Mouse (Mus musculus) left cerebral cortex, postnatal 14 days (tissue): Measurements from ENCODE around the gene Rnf32. TPM values are rescaled to one million over a fixed set of nuclear protein-coding genes. Genes with fewer than 3 reads are reported as not detected.

Experiments
- DNase-seq, 2 experiments: peaks; one replicate each; pipeline ENCODE4 v3.0.0; 2021 to 2022; ENCODE audit warnings: low spot score in 2 of 2, mixed read lengths in 1 of 2
- intact Hi-C: fragments of 180-260 bp; cut with DNase I; formaldehyde crosslinking; loops from one replicate; pipeline ENCODE4 v1.15.1; 2025
- total RNA-seq, 2 experiments: library from RNA; stranded (reverse); gene quantifications; 2 replicates each; pipeline ENCODE4 v1.2.3; 2021

The Rnf32 gene
- total RNA-seq, 2 experiments from 2014 or later, result 15.9 to 20.9 TPM

- intact Hi-C loops, result no loop called here
- no peak for DNase-seq
Observed at GRCm38 (mm10) chr5:29251496-29251873, 55.7 kb downstream of the Rnf32 start.

DNA sequence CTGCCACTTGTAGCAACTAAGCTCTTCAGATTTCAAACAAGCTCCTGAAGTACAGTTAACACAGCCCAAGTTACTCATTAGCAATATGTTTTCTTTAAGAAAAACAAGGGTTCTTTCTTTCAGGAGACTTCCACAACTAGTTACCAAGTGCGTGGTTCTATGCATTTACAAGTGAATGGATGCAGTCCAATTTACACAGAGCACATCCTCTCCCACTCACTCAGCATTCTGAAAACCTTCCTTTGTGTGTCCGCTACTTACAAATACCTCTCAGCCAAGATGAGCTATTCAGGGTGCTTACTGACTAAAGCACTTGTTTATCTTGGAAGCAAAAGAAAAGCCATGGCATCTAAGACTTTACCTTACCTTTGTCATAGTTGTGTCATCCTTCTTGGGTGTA lies 58.1 kb downstream of the Rnf32 start:
- DNase-seq, result peak in 1 of 2 experiments; percentile 27
- intact Hi-C loops, result no loop called here

- DNase-seq, result peak in 1 of 2 experiments; percentile 27
- intact Hi-C loops, result loop anchor here (5.0 to 10.0 kb wide), 2 partner anchors 234 to 806 kb away; partner anchors contain the start of gene Shh
Observed at GRCm38 (mm10) chr5:29270879-29271278, 75.1 kb downstream of the Rnf32 start.

DNA sequence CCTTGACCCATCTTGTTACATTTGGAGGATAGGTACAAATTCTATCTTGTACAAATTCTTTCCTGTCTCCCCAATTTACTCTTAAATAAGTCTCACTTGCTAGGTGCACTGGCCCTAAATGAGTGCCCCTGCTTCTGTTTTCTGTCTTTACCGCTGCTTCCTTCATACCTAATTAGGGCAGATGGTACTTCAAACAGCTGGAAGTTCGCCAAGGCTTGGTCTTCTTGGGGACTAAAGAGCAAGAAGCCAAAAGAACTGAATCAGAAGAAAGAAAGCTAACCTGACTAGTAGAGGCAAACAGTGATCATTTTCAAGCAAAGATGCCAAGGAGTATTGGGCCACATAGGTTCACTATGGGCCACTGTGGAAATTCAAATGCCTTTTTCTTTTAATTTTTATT lies 77.6 kb downstream of the Rnf32 start:
- DNase-seq, result no peak
- intact Hi-C loops, result loop anchor here (5.0 to 10.0 kb wide), 2 partner anchors 236 to 809 kb away; partner anchors contain the start of gene Shh

GRCm38 (mm10) chr5:29274746-29275145 lies 79.0 kb downstream of the Rnf32 start:
- no peak for DNase-seq
- intact Hi-C loops, result loop anchor here (5.0 to 10.0 kb wide), 2 partner anchors 237 to 810 kb away; partner anchors contain the start of gene Shh

Other genes starting within 250 kb of the Rnf32 start
- gene Lmbr1, start 182.4 kb downstream of the Rnf32 start, total RNA-seq, result 10 to 100 TPM; 35.4 to 36.7 TPM
- gene Nom1, start 238.7 kb downstream of the Rnf32 start, total RNA-seq, result 10 to 100 TPM; 20.3 to 20.9 TPM